Mouse (Mus musculus): ENCODE results near the gene Cyp2b19. TPM values are rescaled to one million over a fixed set of nuclear protein-coding genes. Genes with fewer than 3 reads are reported as not detected.

The Cyp2b19 gene
- 0.35 TPM in 1 of 2 replicates, not detected in the other for polyA plus RNA-seq (2014; fragmentation: Nextera tagmentation; extraction: Ambion mirVana)

- Histone ChIP-seq H3K27me3 (ENCODE audit: control insufficient read depth, insufficient read depth, low read length) (no peaks in the 10 kb centered on the region), H3K4me2 (replicated peaks; ENCODE audit: low read depth, low read length) (no peak within 1 kb of the TSS), H3K9ac (replicated peaks; ENCODE audit: low read depth, low read length) (no peak within 1 kb of the TSS), H3K9me3 (ENCODE audit: control insufficient read depth, low read depth, low read length) (no peaks in the 10 kb centered on the region), H3K36me3 (ENCODE audit: control insufficient read depth, insufficient read depth, low read length) (no peaks in the 10 kb centered on the region), H3K4me3 (ENCODE audit: low read depth, low read length) (no peak within 1 kb of the TSS), H3K27ac (ENCODE audit: low read length) (no peak within 1 kb of the TSS), H3K4me1 (ENCODE audit: control insufficient read depth, insufficient read depth, low read length) (no peaks in the 10 kb centered on the region)
- WGBS: 87% methylated on average over 2 of the region's 2 CpGs
- ATAC-seq (ENCODE audit: insufficient number of reproducible peaks, insufficient read depth, low FRiP score, low read depth): no peak
Observed at GRCm38 (mm10) chr7:26756842-26757241, at the start of gene Cyp2b19. Gene Cyp2b19, plus strand, starts transcription at chr7:26757142.

- no peaks in the 10 kb centered on the region for H3K36me3 ChIP-seq (ENCODE audit: control insufficient read depth, insufficient read depth, low read length)
- no peak overlapping the region for H3K9ac ChIP-seq (replicated peaks; ENCODE audit: low read depth, low read length)
- no peaks in the 10 kb centered on the region for H3K27me3 ChIP-seq (ENCODE audit: control insufficient read depth, insufficient read depth, low read length)
Observed at GRCm38 (mm10) chr7:26711061-26711460, 45.9 kb upstream of the Cyp2b19 start.

GRCm38 (mm10) chr7:26738940-26739339, 18.0 kb upstream of the Cyp2b19 start:
- no peaks in the 10 kb centered on the region for H3K36me3 ChIP-seq (ENCODE audit: control insufficient read depth, insufficient read depth, low read length)
- H3K9me3 ChIP-seq (ENCODE audit: control insufficient read depth, low read depth, low read length): no peaks in the 10 kb centered on the region
- H3K4me3 ChIP-seq (ENCODE audit: low read depth, low read length): no peak overlapping the region
- H3K4me2 ChIP-seq (replicated peaks; ENCODE audit: low read depth, low read length): no peak overlapping the region
- no peaks in the 10 kb centered on the region for H3K4me1 ChIP-seq (ENCODE audit: control insufficient read depth, insufficient read depth, low read length)
- H3K27ac ChIP-seq (ENCODE audit: low read length): no peak overlapping the region
- no peak for ATAC-seq (ENCODE audit: insufficient number of reproducible peaks, insufficient read depth, low FRiP score, low read depth)
- H3K9ac ChIP-seq (replicated peaks; ENCODE audit: low read depth, low read length): no peak overlapping the region
- H3K27me3 ChIP-seq (ENCODE audit: control insufficient read depth, insufficient read depth, low read length): no peaks in the 10 kb centered on the region

More at GRCm38 (mm10) chr7:26711061-26711460, 45.9 kb upstream of the Cyp2b19 start:
- Histone ChIP-seq H3K4me3 (ENCODE audit: low read depth, low read length) (no peak overlapping the region), H3K4me1 (ENCODE audit: control insufficient read depth, insufficient read depth, low read length) (no peaks in the 10 kb centered on the region), H3K9me3 (ENCODE audit: control insufficient read depth, low read depth, low read length) (no peaks in the 10 kb centered on the region; the same call in 1 of the 2 replicates), H3K4me2 (replicated peaks; ENCODE audit: low read depth, low read length) (no peak overlapping the region), H3K27ac (ENCODE audit: low read length) (no peak overlapping the region)
- 82% methylated on average over 11 of the region's 11 CpGs for WGBS
- ATAC-seq (ENCODE audit: insufficient number of reproducible peaks, insufficient read depth, low FRiP score, low read depth): no peak

GRCm38 (mm10) chr7:26743948-26744347, 13.0 kb upstream of the Cyp2b19 start:
- Histone ChIP-seq H3K4me2 (replicated peaks; ENCODE audit: low read depth, low read length) (no peak overlapping the region), H3K27ac (ENCODE audit: low read length) (no peak overlapping the region), H3K4me1 (ENCODE audit: control insufficient read depth, insufficient read depth, low read length) (no peaks in the 10 kb centered on the region), H3K9ac (replicated peaks; ENCODE audit: low read depth, low read length) (no peak overlapping the region), H3K27me3 (ENCODE audit: control insufficient read depth, insufficient read depth, low read length) (no peaks in the 10 kb centered on the region), H3K36me3 (ENCODE audit: control insufficient read depth, insufficient read depth, low read length) (no peaks in the 10 kb centered on the region), H3K4me3 (ENCODE audit: low read depth, low read length) (no peak overlapping the region), H3K9me3 (ENCODE audit: control insufficient read depth, low read depth, low read length) (no peaks in the 10 kb centered on the region)
- ATAC-seq (ENCODE audit: insufficient number of reproducible peaks, insufficient read depth, low FRiP score, low read depth): no peak
- 79% methylated on average over 4 of the region's 4 CpGs for WGBS

- ATAC-seq (ENCODE audit: insufficient number of reproducible peaks, insufficient read depth, low FRiP score, low read depth): no peak
- H3K27me3 ChIP-seq (ENCODE audit: control insufficient read depth, insufficient read depth, low read length): no peaks in the 10 kb centered on the region
- 76% methylated on average over 1 of the region's 1 CpGs for WGBS
Observed at GRCm38 (mm10) chr7:26745486-26745885, 11.5 kb upstream of the Cyp2b19 start.

GRCm38 (mm10) chr7:26767084-26767483, 10.1 kb downstream of the Cyp2b19 start:
- no peaks in the 10 kb centered on the region for H3K27me3 ChIP-seq (ENCODE audit: control insufficient read depth, insufficient read depth, low read length)
- no peaks in the 10 kb centered on the region for H3K4me1 ChIP-seq (ENCODE audit: control insufficient read depth, insufficient read depth, low read length)
- no peaks in the 10 kb centered on the region for H3K9me3 ChIP-seq (ENCODE audit: control insufficient read depth, low read depth, low read length)
- no peak overlapping the region for H3K4me2 ChIP-seq (replicated peaks; ENCODE audit: low read depth, low read length)
- 59% methylated on average over 1 of the region's 1 CpGs for WGBS
- H3K36me3 ChIP-seq (ENCODE audit: control insufficient read depth, insufficient read depth, low read length): no peaks in the 10 kb centered on the region
- H3K9ac ChIP-seq (replicated peaks; ENCODE audit: low read depth, low read length): no peak overlapping the region
- no peak overlapping the region for H3K4me3 ChIP-seq (ENCODE audit: low read depth, low read length)
- no peak overlapping the region for H3K27ac ChIP-seq (ENCODE audit: low read length)
- no peak for ATAC-seq (ENCODE audit: insufficient number of reproducible peaks, insufficient read depth, low FRiP score, low read depth)

More at GRCm38 (mm10) chr7:26745486-26745885, 11.5 kb upstream of the Cyp2b19 start:
- H3K4me3 ChIP-seq (ENCODE audit: low read depth, low read length): no peak overlapping the region
- H3K9ac ChIP-seq (replicated peaks; ENCODE audit: low read depth, low read length): no peak overlapping the region
- no peaks in the 10 kb centered on the region for H3K4me1 ChIP-seq (ENCODE audit: control insufficient read depth, insufficient read depth, low read length)
- no peak overlapping the region for H3K4me2 ChIP-seq (replicated peaks; ENCODE audit: low read depth, low read length)
- H3K9me3 ChIP-seq (ENCODE audit: control insufficient read depth, low read depth, low read length): no peaks in the 10 kb centered on the region
- no peak overlapping the region for H3K27ac ChIP-seq (ENCODE audit: low read length)
- no peaks in the 10 kb centered on the region for H3K36me3 ChIP-seq (ENCODE audit: control insufficient read depth, insufficient read depth, low read length)

- Histone ChIP-seq H3K27me3 (ENCODE audit: control insufficient read depth, insufficient read depth, low read length) (no peaks in the 10 kb centered on the region), H3K9me3 (ENCODE audit: control insufficient read depth, low read depth, low read length) (no peaks in the 10 kb centered on the region), H3K36me3 (ENCODE audit: control insufficient read depth, insufficient read depth, low read length) (no peaks in the 10 kb centered on the region), H3K9ac (replicated peaks; ENCODE audit: low read depth, low read length) (no peak overlapping the region), H3K4me2 (replicated peaks; ENCODE audit: low read depth, low read length) (no peak overlapping the region), H3K4me1 (ENCODE audit: control insufficient read depth, insufficient read depth, low read length) (no peaks in the 10 kb centered on the region), H3K27ac (ENCODE audit: low read length) (no peak overlapping the region), H3K4me3 (ENCODE audit: low read depth, low read length) (no peak overlapping the region)
- 82% methylated on average over 9 of the region's 9 CpGs for WGBS
- no peak for ATAC-seq (ENCODE audit: insufficient number of reproducible peaks, insufficient read depth, low FRiP score, low read depth)
Observed at GRCm38 (mm10) chr7:26769881-26770470, 13.0 kb downstream of the Cyp2b19 start.

GRCm38 (mm10) chr7:26772866-26773586, 16.1 kb downstream of the Cyp2b19 start:
- ATAC-seq (ENCODE audit: insufficient number of reproducible peaks, insufficient read depth, low FRiP score, low read depth): no peak; the same call in 1 of the 2 replicates
- H3K27ac ChIP-seq (ENCODE audit: low read length): peak overlapping the region; percentile 45
- no peaks in the 10 kb centered on the region for H3K36me3 ChIP-seq (ENCODE audit: control insufficient read depth, insufficient read depth, low read length)
- no peaks in the 10 kb centered on the region for H3K4me1 ChIP-seq (ENCODE audit: control insufficient read depth, insufficient read depth, low read length)
- no peaks in the 10 kb centered on the region for H3K27me3 ChIP-seq (ENCODE audit: control insufficient read depth, insufficient read depth, low read length)
- no peak overlapping the region for H3K4me3 ChIP-seq (ENCODE audit: low read depth, low read length)
- no peak overlapping the region for H3K4me2 ChIP-seq (replicated peaks; ENCODE audit: low read depth, low read length)
- no peaks in the 10 kb centered on the region for H3K9me3 ChIP-seq (ENCODE audit: control insufficient read depth, low read depth, low read length)
- 75% methylated on average over 3 of the region's 3 CpGs for WGBS
- no peak overlapping the region for H3K9ac ChIP-seq (replicated peaks; ENCODE audit: low read depth, low read length)
